In genomic region chr17:80183615-80184014, GRCm38 (mm10) we compare ENCODE assay signal across 28 mouse cellular contexts. TPM values are rescaled to one million over a fixed set of nuclear protein-coding genes. Genes with fewer than 3 reads are reported as not detected.
DNase-seq lines count a peak whose midpoint lies in the region; ATAC-seq lines count a peak whose summit lies in the region.
"Had no signal": no experiment of that assay in that cellular context is flagged by ENCODE, and none has a peak within 500 bp of the region (broad histone marks: within the 10 kb centered on the region; RNA-seq: fewer than 3 reads in every experiment).

No protein-coding gene starts in this region.

- 81% methylated on average over 10 of the region's 10 CpGs for WGBS in embryonic facial prominence, embryonic 10.5 days

- no peaks in the 10 kb centered on the region for H3K36me3 ChIP-seq in embryonic facial prominence, embryonic 10.5 days (replicated peaks)
- H3K36me3 ChIP-seq: embryonic facial prominence, embryonic 12.5 days; embryonic facial prominence, embryonic 15.5 days; heart, embryonic 10.5 days; heart, embryonic 13.5 days; hindbrain, embryonic 12.5 days; hindbrain, embryonic 15.5 days had no signal

- no peak overlapping the region for H3K27ac ChIP-seq in embryonic facial prominence, embryonic 10.5 days (replicated peaks)
- H3K27ac ChIP-seq: embryonic facial prominence, embryonic 12.5 days; embryonic facial prominence, embryonic 15.5 days; gastrocnemius, adult 2 months; heart, adult 2 months; heart, embryonic 10.5 days; heart, embryonic 13.5 days; hindbrain, embryonic 12.5 days; hindbrain, embryonic 15.5 days had no signal

- DNase-seq in heart, adult 11 months: peak; percentile 54
- DNase-seq in heart, postnatal 4 days: no peak
- peak; percentile 39 for DNase-seq in A20 (ENCODE audit: low read depth, low spot score)
- no peak for DNase-seq in urinary bladder, postnatal 10 days (ENCODE audit: low spot score)
- no peak for DNase-seq in embryonic facial prominence, embryonic 10.5 days (ENCODE audit: low spot score)
- DNase-seq: adrenal gland, adult 2 months; adrenal gland, postnatal 14 days; B cell, adult 2 months; cerebellum, adult 11 months; cerebellum, adult 2 months; cerebellum, adult 9-11 months; cerebellum, postnatal 25 days; forebrain, postnatal 0 days; gastrocnemius, adult 2 months; gastrocnemius, postnatal 14 days; heart, adult 2 months; heart, postnatal 14 days had no signal

- no peak overlapping the region for H3K4me3 ChIP-seq in embryonic facial prominence, embryonic 10.5 days
- H3K4me3 ChIP-seq: embryonic facial prominence, embryonic 12.5 days; embryonic facial prominence, embryonic 15.5 days; gastrocnemius, adult 2 months; heart, adult 2 months; heart, embryonic 10.5 days; heart, embryonic 13.5 days; hindbrain, embryonic 12.5 days; hindbrain, embryonic 15.5 days had no signal

- no peaks in the 10 kb centered on the region for H3K9me3 ChIP-seq in embryonic facial prominence, embryonic 10.5 days
- H3K9me3 ChIP-seq: embryonic facial prominence, embryonic 12.5 days; embryonic facial prominence, embryonic 15.5 days; heart, embryonic 10.5 days; heart, embryonic 13.5 days; hindbrain, embryonic 12.5 days; hindbrain, embryonic 15.5 days had no signal

- H3K4me1 ChIP-seq in embryonic facial prominence, embryonic 10.5 days: no peaks in the 10 kb centered on the region
- H3K4me1 ChIP-seq: embryonic facial prominence, embryonic 12.5 days; embryonic facial prominence, embryonic 15.5 days; hindbrain, embryonic 12.5 days; hindbrain, embryonic 15.5 days had no signal

- peak; percentile 77 for ATAC-seq in granulocyte monocyte progenitor cell, adult 5-6 weeks (replicated peaks; ENCODE audit: poor library complexity, severe bottlenecking)
- ATAC-seq: forebrain, embryonic 14.5 days; forebrain, postnatal 0 days had no signal

- H3K27me3 ChIP-seq in embryonic facial prominence, embryonic 10.5 days (replicated peaks; ENCODE audit: low read depth, poor library complexity, severe bottlenecking): no peaks in the 10 kb centered on the region
- H3K27me3 ChIP-seq: embryonic facial prominence, embryonic 12.5 days; embryonic facial prominence, embryonic 15.5 days; heart, embryonic 13.5 days; hindbrain, embryonic 12.5 days; hindbrain, embryonic 15.5 days had no signal

RNA-seq across cellular contexts. Expression of gene Srsf7, which starts 23.5 kb away (rescaled TPM):
- 100 to 1,000 TPM; 104 to 109 TPM for total RNA-seq in heart, postnatal 4 days (2021)
- 481 and 582 TPM in 2 replicates for total RNA-seq in granulocyte monocyte progenitor cell, adult 5-6 weeks (2014; fragmentation: Nextera tagmentation)
- 445 and 565 TPM in 2 replicates for total RNA-seq in granulocyte monocyte progenitor cell, adult 5-6 weeks (2017)
- polyA plus RNA-seq in embryonic facial prominence, embryonic 10.5 days (2016; fragmentation: Nextera tagmentation; extraction: Ambion mirVana): 888 and 890 TPM in 2 replicates

RNA-seq across cellular contexts. Expression of gene Ttc39d, which starts 23.6 kb away (rescaled TPM):
- total RNA-seq in heart, postnatal 4 days (2021): not detected
- not detected in 2 replicates for total RNA-seq in granulocyte monocyte progenitor cell, adult 5-6 weeks (2014; fragmentation: Nextera tagmentation)
- total RNA-seq in granulocyte monocyte progenitor cell, adult 5-6 weeks (2017): not detected in 2 replicates
- 0.14 and 0.15 TPM in 2 replicates for polyA plus RNA-seq in embryonic facial prominence, embryonic 10.5 days (2016; fragmentation: Nextera tagmentation; extraction: Ambion mirVana)
- total RNA-seq: adrenal gland, postnatal 14 days; gastrocnemius, adult 2 months; hematopoietic stem cell, adult 5-6 weeks; MEL had no signal
- polyA plus RNA-seq: adrenal gland, adult 2 months; heart, embryonic 10.5 days; intestine, embryonic 14.5 days had no signal

RNA-seq across cellular contexts. Expression of gene Gemin6, which starts 40.6 kb away (rescaled TPM):
- total RNA-seq in heart, postnatal 4 days (2021): 1 to 10 TPM; 6.1 to 7.8 TPM
- 31.3 and 38.3 TPM in 2 replicates for total RNA-seq in granulocyte monocyte progenitor cell, adult 5-6 weeks (2014; fragmentation: Nextera tagmentation)
- 37.7 and 41.0 TPM in 2 replicates for total RNA-seq in granulocyte monocyte progenitor cell, adult 5-6 weeks (2017)
- polyA plus RNA-seq in embryonic facial prominence, embryonic 10.5 days (2016; fragmentation: Nextera tagmentation; extraction: Ambion mirVana): 56.2 and 59.7 TPM in 2 replicates

RNA-seq across cellular contexts. Expression of gene Galm, which starts 56.3 kb away (rescaled TPM):
- total RNA-seq in heart, postnatal 4 days (2021): 1 to 10 TPM; 6.9 to 9.1 TPM
- 6.1 and 12.2 TPM in 2 replicates for total RNA-seq in granulocyte monocyte progenitor cell, adult 5-6 weeks (2014; fragmentation: Nextera tagmentation)
- 4.0 and 5.3 TPM in 2 replicates for total RNA-seq in granulocyte monocyte progenitor cell, adult 5-6 weeks (2017)
- polyA plus RNA-seq in embryonic facial prominence, embryonic 10.5 days (2016; fragmentation: Nextera tagmentation; extraction: Ambion mirVana): 13.8 and 17.6 TPM in 2 replicates
- total RNA-seq: MEL had no signal

Comparison
In these comparisons a context has a peak if more than half of its experiments do, and no peak if none do; other contexts are left out.
1. DNase-seq: peak in heart, adult 11 months (single experiment) and A20 (single experiment); none in heart, postnatal 4 days (single experiment), urinary bladder, postnatal 10 days (single experiment) and embryonic facial prominence, embryonic 10.5 days (single experiment).
2. RNA of gene Srsf7, which starts 23.5 kb away (total RNA-seq): 445 to 582 TPM in granulocyte monocyte progenitor cell, adult 5-6 weeks; 104 to 109 TPM in heart, postnatal 4 days; every median in the first group is over 4 times any median in the second.